Mouse (Mus musculus) neural tube, embryonic 10.5 days (tissue): ENCODE results near the gene Ccr7.

Experiments used
- DNase-seq: peaks from one replicate; pipeline ENCODE4 v3.0.0-alpha.2; 2017; ENCODE audit warnings: low spot score; ENCODE audit errors: extremely low spot score

Ccr7 gene

GRCm38 (mm10) chr11:99154987-99155641 lies at the start of gene Ccr7:
Gene Ccr7 (minus strand): TSS chr11:99155077.
- no peak for DNase-seq

GRCm38 (mm10) chr11:99189154-99189582 lies 34.3 kb upstream of the Ccr7 start:
- peak; percentile 49 for DNase-seq

- no peak for DNase-seq
These were observed 32.5 kb upstream of the Ccr7 start for GRCm38 (mm10) chr11:99187348-99187747.

- no peak for DNase-seq
These were observed 32.0 kb upstream of the Ccr7 start for GRCm38 (mm10) chr11:99186836-99187235.

GRCm38 (mm10) chr11:99182575-99182974 lies 27.7 kb upstream of the Ccr7 start:
- no peak for DNase-seq

- no peak for DNase-seq
These were observed 25.2 kb upstream of the Ccr7 start for GRCm38 (mm10) chr11:99180071-99180470.

- no peak for DNase-seq
These were observed 23.0 kb upstream of the Ccr7 start for GRCm38 (mm10) chr11:99177925-99178198.

- no peak for DNase-seq
These were observed 22.4 kb upstream of the Ccr7 start for GRCm38 (mm10) chr11:99177054-99177924.

GRCm38 (mm10) chr11:99172002-99172401 lies 17.1 kb upstream of the Ccr7 start:
- no peak for DNase-seq

- no peak for DNase-seq
These were observed 16.6 kb upstream of the Ccr7 start for GRCm38 (mm10) chr11:99171442-99171841.

- DNase-seq: no peak
These were observed 15.8 kb upstream of the Ccr7 start for GRCm38 (mm10) chr11:99170547-99171267.

- DNase-seq: no peak
These were observed 15.1 kb upstream of the Ccr7 start for GRCm38 (mm10) chr11:99170005-99170404.

- DNase-seq: no peak
These were observed 14.6 kb upstream of the Ccr7 start for GRCm38 (mm10) chr11:99169438-99169837.

- DNase-seq: no peak
These were observed 13.2 kb upstream of the Ccr7 start for GRCm38 (mm10) chr11:99168030-99168474.

GRCm38 (mm10) chr11:99167576-99167975 lies 12.7 kb upstream of the Ccr7 start:
- no peak for DNase-seq

- DNase-seq: no peak
These were observed 11.4 kb upstream of the Ccr7 start for GRCm38 (mm10) chr11:99166241-99166640.

- no peak for DNase-seq
These were observed 10.3 kb upstream of the Ccr7 start for GRCm38 (mm10) chr11:99165031-99165752.

GRCm38 (mm10) chr11:99162972-99163686 lies 8.3 kb upstream of the Ccr7 start:
- DNase-seq: no peak

- no peak for DNase-seq
These were observed 6.8 kb upstream of the Ccr7 start for GRCm38 (mm10) chr11:99161648-99162047.

GRCm38 (mm10) chr11:99160228-99160627 lies 5.4 kb upstream of the Ccr7 start:
- no peak for DNase-seq

- no peak for DNase-seq
These were observed 940 bp upstream of the Ccr7 start for GRCm38 (mm10) chr11:99155817-99156216.
